Mouse (Mus musculus): ENCODE results near the gene 2010111I01Rik. TPM values are rescaled to one million over a fixed set of nuclear protein-coding genes. Genes with fewer than 3 reads are reported as not detected.

2010111I01Rik gene
- polyA plus RNA-seq, 1 experiment from 2014 or later = 30.5 TPM

DNA sequence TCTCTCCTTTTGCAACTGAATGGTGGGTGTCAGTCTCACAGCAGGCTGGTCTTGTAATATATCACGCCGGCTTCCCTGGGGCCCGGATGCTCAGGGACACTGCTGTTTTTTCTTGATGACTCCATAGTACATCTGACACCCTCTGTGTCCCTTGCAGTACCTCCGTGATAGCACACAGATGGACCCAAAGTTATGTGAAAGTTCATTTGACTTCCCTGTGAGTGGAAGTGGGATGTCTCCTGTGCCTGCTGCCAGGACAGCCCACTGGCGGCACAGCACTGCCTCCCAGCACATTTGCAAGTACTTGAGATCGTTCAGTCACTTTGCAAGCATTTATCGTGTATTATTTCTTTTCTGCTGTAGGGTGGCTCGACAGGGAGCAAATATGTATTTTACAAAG is 315.1 kb downstream of the 2010111I01Rik start:
- no peak overlapping the region for H3K4me2 ChIP-seq (ENCODE audit: low read length)
- H3K4me3 ChIP-seq (replicated peaks; ENCODE audit: low read length) = no peak overlapping the region
- H3K27me3 ChIP-seq (replicated peaks; ENCODE audit: control insufficient read depth, insufficient read depth, low read length) = no peaks in the 10 kb centered on the region
- no peak for ATAC-seq
- no peak overlapping the region for H3K27ac ChIP-seq (ENCODE audit: low read length)
- no peak overlapping the region for H3K9ac ChIP-seq (replicated peaks; ENCODE audit: low read depth, low read length)
- H3K4me1 ChIP-seq (replicated peaks; ENCODE audit: control insufficient read depth, insufficient read depth, low read length) = peaks cover 9% of the 10 kb centered on the region
- H3K36me3 ChIP-seq (ENCODE audit: control insufficient read depth, insufficient read depth) = no peaks in the 10 kb centered on the region
- H3K9me3 ChIP-seq (ENCODE audit: control insufficient read depth, low read length) = no peaks in the 10 kb centered on the region
- WGBS = 65% methylated on average over 8 of the region's 8 CpGs

DNA sequence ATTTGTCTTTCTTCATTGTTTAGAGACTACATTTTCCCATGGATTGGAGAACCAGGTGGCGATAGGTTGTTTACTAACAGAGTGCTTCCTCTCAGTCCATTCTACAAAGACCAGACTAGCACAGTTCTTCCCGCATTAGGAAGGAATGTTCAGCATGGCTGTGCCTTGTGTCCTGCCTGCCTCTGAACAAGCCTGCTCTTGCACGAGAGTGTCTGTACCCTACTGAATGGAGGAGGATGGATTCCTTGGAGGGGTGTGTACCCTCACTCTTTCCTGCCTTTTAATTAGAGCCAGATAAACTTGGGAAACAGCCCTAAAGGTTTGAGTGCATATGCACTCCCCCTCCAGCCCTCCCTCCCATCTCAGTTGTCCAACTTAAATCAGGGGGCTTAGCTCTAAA is 315.7 kb downstream of the 2010111I01Rik start:
- Histone ChIP-seq H3K9ac (replicated peaks; ENCODE audit: low read depth, low read length) (no peak overlapping the region), H3K4me3 (replicated peaks; ENCODE audit: low read length) (no peak overlapping the region), H3K4me1 (replicated peaks; ENCODE audit: control insufficient read depth, insufficient read depth, low read length) (peaks cover 9% of the 10 kb centered on the region), H3K27me3 (replicated peaks; ENCODE audit: control insufficient read depth, insufficient read depth, low read length) (no peaks in the 10 kb centered on the region), H3K9me3 (ENCODE audit: control insufficient read depth, low read length) (no peaks in the 10 kb centered on the region), H3K27ac (ENCODE audit: low read length) (no peak overlapping the region), H3K36me3 (ENCODE audit: control insufficient read depth, insufficient read depth) (no peaks in the 10 kb centered on the region; the same call in 1 of the 2 replicates), H3K4me2 (ENCODE audit: low read length) (no peak overlapping the region)
- 42% methylated on average over 3 of the region's 3 CpGs for WGBS
- 0 out of 2 replicates have a peak, but pooled peaks have one; percentile 49 for ATAC-seq

DNA sequence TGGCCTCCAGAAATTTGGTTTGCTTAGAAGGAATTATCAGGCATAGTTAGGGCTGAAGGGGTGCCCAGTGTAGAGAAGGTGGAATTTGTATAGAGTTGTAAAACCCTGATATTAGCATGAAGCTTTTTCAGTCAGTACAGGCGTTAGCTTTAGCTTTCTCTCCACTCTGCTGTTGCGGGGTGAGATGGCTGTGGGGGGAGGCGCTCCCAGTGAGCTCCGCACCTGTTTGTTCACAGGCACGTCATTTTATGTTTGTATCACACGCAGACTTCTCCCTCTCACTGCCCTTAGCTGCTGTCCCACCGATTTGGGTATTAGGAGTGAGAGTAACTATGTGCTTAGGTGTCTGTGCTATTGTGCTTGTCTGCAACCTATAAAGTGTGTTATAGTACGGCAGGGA is 316.5 kb downstream of the 2010111I01Rik start:
- ATAC-seq = no peak
- no peak overlapping the region for H3K9ac ChIP-seq (replicated peaks; ENCODE audit: low read depth, low read length)
- 77% methylated on average over 8 of the region's 8 CpGs for WGBS
- H3K27ac ChIP-seq (ENCODE audit: low read length) = no peak overlapping the region
- no peak overlapping the region for H3K4me3 ChIP-seq (replicated peaks; ENCODE audit: low read length)
- no peaks in the 10 kb centered on the region; the same call in 1 of the 2 replicates for H3K36me3 ChIP-seq (ENCODE audit: control insufficient read depth, insufficient read depth)
- no peak overlapping the region for H3K4me2 ChIP-seq (ENCODE audit: low read length)
- no peaks in the 10 kb centered on the region for H3K27me3 ChIP-seq (replicated peaks; ENCODE audit: control insufficient read depth, insufficient read depth, low read length)
- no peaks in the 10 kb centered on the region for H3K9me3 ChIP-seq (ENCODE audit: control insufficient read depth, low read length)
- H3K4me1 ChIP-seq (replicated peaks; ENCODE audit: control insufficient read depth, insufficient read depth, low read length) = peaks cover 9% of the 10 kb centered on the region

DNA sequence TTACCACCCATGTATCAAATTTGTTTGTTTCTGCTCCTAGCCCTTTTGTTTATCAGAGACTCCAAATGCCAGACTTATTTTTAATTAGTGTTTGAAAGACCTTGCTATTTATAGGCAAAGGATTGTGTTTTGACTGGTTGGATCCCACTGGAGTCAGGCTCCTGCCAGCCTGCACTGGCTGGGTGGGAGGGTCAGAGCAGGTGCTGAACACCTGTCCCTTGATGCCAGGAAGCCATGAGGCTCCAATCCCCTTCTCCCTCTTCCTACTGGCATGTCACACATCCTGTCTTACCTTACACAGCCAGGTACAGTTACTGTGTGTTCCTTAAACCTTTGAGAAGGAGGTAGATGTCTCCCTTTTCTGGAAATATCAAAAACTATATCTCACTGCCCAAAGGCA is 318.5 kb downstream of the 2010111I01Rik start:
- H3K36me3 ChIP-seq (ENCODE audit: control insufficient read depth, insufficient read depth) = no peaks in the 10 kb centered on the region; the same call in 1 of the 2 replicates
- H3K4me3 ChIP-seq (replicated peaks; ENCODE audit: low read length) = no peak overlapping the region
- no peak overlapping the region for H3K4me2 ChIP-seq (ENCODE audit: low read length)
- ATAC-seq = no peak
- H3K9ac ChIP-seq (replicated peaks; ENCODE audit: low read depth, low read length) = no peak overlapping the region
- peaks cover 11% of the 10 kb centered on the region for H3K4me1 ChIP-seq (replicated peaks; ENCODE audit: control insufficient read depth, insufficient read depth, low read length)
- no peaks in the 10 kb centered on the region for H3K27me3 ChIP-seq (replicated peaks; ENCODE audit: control insufficient read depth, insufficient read depth, low read length)
- no peak overlapping the region for H3K27ac ChIP-seq (ENCODE audit: low read length)
- H3K9me3 ChIP-seq (ENCODE audit: control insufficient read depth, low read length) = no peaks in the 10 kb centered on the region

DNA sequence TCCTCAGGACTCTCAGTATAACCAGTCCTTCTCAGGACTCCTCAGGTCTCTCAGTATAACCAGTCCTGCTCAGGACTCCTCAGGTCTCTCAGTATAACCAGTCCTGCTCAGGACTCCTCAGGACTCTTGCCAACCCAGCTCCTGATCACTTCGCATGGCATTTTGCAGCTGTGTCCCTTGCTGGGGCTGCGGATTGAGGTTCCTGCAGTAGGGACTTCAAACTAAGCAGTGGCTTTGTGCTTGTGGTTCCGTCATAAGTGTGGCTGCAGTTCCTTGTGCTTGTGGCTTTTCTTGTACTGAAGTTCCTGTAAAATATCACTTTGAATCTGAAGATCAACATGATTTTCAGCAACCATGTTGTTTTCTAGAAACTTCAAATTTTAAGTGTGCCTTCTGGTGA is 320.1 kb downstream of the 2010111I01Rik start:
- Histone ChIP-seq H3K4me2 (ENCODE audit: low read length) (no peak overlapping the region), H3K9ac (replicated peaks; ENCODE audit: low read depth, low read length) (no peak overlapping the region), H3K27ac (ENCODE audit: low read length) (no peak overlapping the region), H3K4me3 (replicated peaks; ENCODE audit: low read length) (no peak overlapping the region), H3K9me3 (ENCODE audit: control insufficient read depth, low read length) (no peaks in the 10 kb centered on the region), H3K27me3 (replicated peaks; ENCODE audit: control insufficient read depth, insufficient read depth, low read length) (no peaks in the 10 kb centered on the region), H3K4me1 (replicated peaks; ENCODE audit: control insufficient read depth, insufficient read depth, low read length) (peaks cover 4% of the 10 kb centered on the region; the same call in 1 of the 2 replicates), H3K36me3 (ENCODE audit: control insufficient read depth, insufficient read depth) (no peaks in the 10 kb centered on the region; the same call in 1 of the 2 replicates)
- WGBS = 93% methylated on average over 3 of the region's 3 CpGs
- no peak for ATAC-seq

DNA sequence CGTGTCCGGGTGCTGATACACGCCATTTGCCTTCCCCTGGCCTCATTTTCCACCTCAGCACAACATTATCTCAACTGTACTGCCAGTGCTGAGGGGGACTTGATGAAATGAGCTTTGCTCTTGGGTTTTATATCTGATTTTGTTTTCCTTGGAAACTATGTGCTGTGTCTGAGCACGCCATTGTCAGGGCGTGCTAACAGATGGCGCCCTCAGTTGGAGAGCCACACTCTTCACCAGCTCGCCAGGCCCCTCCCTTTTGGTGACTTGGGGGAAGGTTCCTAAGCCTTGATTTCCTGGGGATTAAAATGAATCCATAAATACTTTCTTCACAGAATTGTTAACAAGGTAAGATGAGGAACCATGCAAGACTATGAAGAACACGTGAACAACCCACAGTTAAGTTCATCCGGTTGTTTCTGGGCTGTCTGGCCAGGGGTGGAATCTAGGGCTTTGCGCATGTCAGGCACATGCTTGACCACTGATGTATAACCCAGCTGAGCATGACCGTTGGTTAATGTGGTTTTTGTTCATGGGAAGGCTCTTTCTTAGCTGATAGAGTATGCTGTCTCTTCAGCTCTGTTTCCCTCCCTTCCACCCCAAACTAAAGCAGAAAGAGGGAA is 321.9 kb downstream of the 2010111I01Rik start:
- no peaks in the 10 kb centered on the region for H3K9me3 ChIP-seq (ENCODE audit: control insufficient read depth, low read length)
- no peak overlapping the region for H3K9ac ChIP-seq (replicated peaks; ENCODE audit: low read depth, low read length)
- WGBS = 85% methylated on average over 11 of the region's 11 CpGs
- H3K36me3 ChIP-seq (ENCODE audit: control insufficient read depth, insufficient read depth) = no peaks in the 10 kb centered on the region; the same call in 1 of the 2 replicates
- no peaks in the 10 kb centered on the region for H3K27me3 ChIP-seq (replicated peaks; ENCODE audit: control insufficient read depth, insufficient read depth, low read length)
- H3K4me3 ChIP-seq (replicated peaks; ENCODE audit: low read length) = no peak overlapping the region
- H3K4me2 ChIP-seq (ENCODE audit: low read length) = no peak overlapping the region
- peaks cover 5% of the 10 kb centered on the region; the same call in 1 of the 2 replicates for H3K4me1 ChIP-seq (replicated peaks; ENCODE audit: control insufficient read depth, insufficient read depth, low read length)
- H3K27ac ChIP-seq (ENCODE audit: low read length) = no peak overlapping the region
- no peak for ATAC-seq

DNA sequence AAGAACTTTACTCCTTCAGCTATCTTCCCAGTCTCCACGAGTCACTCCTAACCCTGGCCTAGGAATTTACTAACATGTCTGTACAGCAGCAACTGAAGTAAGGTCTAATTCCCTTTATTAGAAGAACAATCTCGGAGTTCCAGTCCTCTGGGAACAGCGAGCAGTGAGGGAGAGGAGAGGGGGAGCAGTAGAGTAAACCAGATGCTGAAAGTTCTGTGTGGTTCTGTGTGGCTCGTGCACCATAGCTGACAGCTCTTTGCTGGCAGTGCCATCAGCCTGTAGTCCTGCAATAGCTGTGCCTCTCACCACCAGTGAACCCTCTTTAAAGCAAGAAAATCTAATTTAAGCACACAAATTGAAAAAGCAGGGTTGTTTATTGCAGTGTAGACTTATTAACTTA is 324.5 kb downstream of the 2010111I01Rik start:
- Histone ChIP-seq H3K4me1 (replicated peaks; ENCODE audit: control insufficient read depth, insufficient read depth, low read length) (peaks cover 5% of the 10 kb centered on the region; the same call in 1 of the 2 replicates), H3K4me2 (ENCODE audit: low read length) (no peak overlapping the region), H3K9ac (replicated peaks; ENCODE audit: low read depth, low read length) (no peak overlapping the region), H3K27ac (ENCODE audit: low read length) (no peak overlapping the region), H3K36me3 (ENCODE audit: control insufficient read depth, insufficient read depth) (no peaks in the 10 kb centered on the region; the same call in 1 of the 2 replicates), H3K4me3 (replicated peaks; ENCODE audit: low read length) (no peak overlapping the region), H3K27me3 (replicated peaks; ENCODE audit: control insufficient read depth, insufficient read depth, low read length) (no peaks in the 10 kb centered on the region), H3K9me3 (ENCODE audit: control insufficient read depth, low read length) (no peaks in the 10 kb centered on the region)
- ATAC-seq = no peak
- WGBS = 41% methylated on average over 4 of the region's 4 CpGs

DNA sequence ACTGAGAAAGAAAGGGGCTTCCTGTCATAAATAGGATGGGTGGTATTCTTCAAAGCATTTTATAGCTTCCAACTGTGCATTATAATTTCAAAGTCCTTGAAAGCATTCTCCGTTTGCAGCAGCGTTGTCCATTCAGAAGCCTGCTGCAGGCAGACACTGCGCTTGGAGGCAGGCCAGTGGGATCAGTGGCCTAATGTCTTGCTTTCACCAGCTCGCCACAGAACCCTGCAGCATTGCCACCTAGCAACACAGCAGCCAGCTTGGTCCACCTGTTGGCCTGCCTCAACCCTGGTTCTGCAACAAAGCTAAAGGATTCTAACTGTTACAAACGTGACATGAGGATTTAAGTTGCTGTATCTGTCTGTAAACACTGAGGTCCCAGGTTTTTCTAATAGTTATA is 325.0 kb downstream of the 2010111I01Rik start:
- 36% methylated on average over 5 of the region's 5 CpGs for WGBS

DNA sequence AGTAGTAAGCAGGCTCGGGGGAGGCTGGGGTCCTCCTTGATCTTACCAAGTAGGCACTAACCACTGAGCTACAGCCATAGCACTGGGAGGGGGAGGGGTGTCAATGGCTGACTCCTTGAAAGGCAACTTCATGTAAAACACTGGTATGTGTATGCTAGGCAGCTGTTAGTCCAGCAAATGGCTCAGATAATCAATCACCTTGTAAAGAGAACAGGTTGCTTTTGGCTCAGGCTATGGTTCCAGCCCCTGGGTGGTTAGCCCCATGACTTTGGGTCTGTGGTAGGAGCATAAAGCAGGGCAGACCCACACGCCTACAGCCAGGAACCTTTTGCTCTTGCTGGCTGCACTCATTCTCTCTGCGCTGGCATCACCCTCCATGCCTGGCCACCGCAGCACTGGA is 325.4 kb downstream of the 2010111I01Rik start:
- 88% methylated on average over 4 of the region's 4 CpGs for WGBS
- ATAC-seq = no peak
- no peaks in the 10 kb centered on the region for H3K27me3 ChIP-seq (replicated peaks; ENCODE audit: control insufficient read depth, insufficient read depth, low read length)

More for the DNA sequence above, 325.0 kb downstream of the 2010111I01Rik start:
- H3K27ac ChIP-seq (ENCODE audit: low read length) = no peak overlapping the region
- H3K27me3 ChIP-seq (replicated peaks; ENCODE audit: control insufficient read depth, insufficient read depth, low read length) = no peaks in the 10 kb centered on the region
- H3K9me3 ChIP-seq (ENCODE audit: control insufficient read depth, low read length) = no peaks in the 10 kb centered on the region
- ATAC-seq = no peak
- no peak overlapping the region for H3K4me2 ChIP-seq (ENCODE audit: low read length)
- no peak overlapping the region for H3K9ac ChIP-seq (replicated peaks; ENCODE audit: low read depth, low read length)
- H3K4me3 ChIP-seq (replicated peaks; ENCODE audit: low read length) = no peak overlapping the region
- no peaks in the 10 kb centered on the region; the same call in 1 of the 2 replicates for H3K36me3 ChIP-seq (ENCODE audit: control insufficient read depth, insufficient read depth)
- H3K4me1 ChIP-seq (replicated peaks; ENCODE audit: control insufficient read depth, insufficient read depth, low read length) = peaks cover 5% of the 10 kb centered on the region; the same call in 1 of the 2 replicates

More for the DNA sequence above, 325.4 kb downstream of the 2010111I01Rik start:
- H3K9me3 ChIP-seq (ENCODE audit: control insufficient read depth, low read length) = no peaks in the 10 kb centered on the region
- no peak overlapping the region for H3K4me3 ChIP-seq (replicated peaks; ENCODE audit: low read length)
- H3K4me2 ChIP-seq (ENCODE audit: low read length) = no peak overlapping the region
- no peaks in the 10 kb centered on the region; the same call in 1 of the 2 replicates for H3K36me3 ChIP-seq (ENCODE audit: control insufficient read depth, insufficient read depth)
- H3K27ac ChIP-seq (ENCODE audit: low read length) = no peak overlapping the region
- H3K4me1 ChIP-seq (replicated peaks; ENCODE audit: control insufficient read depth, insufficient read depth, low read length) = peaks cover 5% of the 10 kb centered on the region; the same call in 1 of the 2 replicates
- H3K9ac ChIP-seq (replicated peaks; ENCODE audit: low read depth, low read length) = no peak overlapping the region
